In the genomic region with DNA sequence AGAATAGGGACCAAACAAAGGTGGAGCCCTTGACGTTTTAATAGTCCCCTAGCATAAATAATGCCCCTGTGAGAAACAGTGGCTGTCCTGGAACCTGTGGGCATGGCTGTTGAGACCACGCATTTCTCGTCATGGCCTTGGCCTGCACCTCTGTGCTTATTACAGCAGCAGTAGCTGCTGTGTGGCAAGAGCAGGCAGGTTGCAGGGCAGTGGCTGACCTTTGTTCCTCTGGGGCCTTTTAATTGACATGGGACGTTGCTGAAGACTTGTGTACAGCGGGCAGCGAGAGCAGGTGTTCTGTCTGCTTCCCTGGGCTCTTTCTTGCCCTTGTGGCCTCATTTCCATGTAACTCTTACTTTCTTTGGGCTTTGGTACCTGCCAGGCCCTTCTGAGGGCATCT, we compare ENCODE assay signal across 26 mouse cellular contexts. TPM values are rescaled to one million over a fixed set of nuclear protein-coding genes. Genes with fewer than 3 reads are reported as not detected.
DNase-seq lines count a peak whose midpoint lies in the region; ATAC-seq and TF ChIP-seq lines count a peak whose summit lies in the region.
"Had no signal": no experiment of that assay in that cellular context is flagged by ENCODE, and none has a peak within 500 bp of the region (broad histone marks: within the 10 kb centered on the region; RNA-seq: fewer than 3 reads in every experiment).

No protein-coding gene starts in this region.

- H3K36me3 ChIP-seq in liver, adult 2 months (ENCODE audit: control insufficient read depth, insufficient read depth, low read length): no peaks in the 10 kb centered on the region
- no peaks in the 10 kb centered on the region for H3K36me3 ChIP-seq in liver, embryonic 11.5 days (ENCODE audit: control insufficient read depth, insufficient read depth, low read length)
- H3K36me3 ChIP-seq in liver, postnatal 0 days (replicated peaks; ENCODE audit: insufficient read depth, low read length): no peaks in the 10 kb centered on the region
- H3K36me3 ChIP-seq: embryonic facial prominence, embryonic 12.5 days; forebrain, embryonic 15.5 days; heart, embryonic 13.5 days; midbrain, embryonic 15.5 days had no signal

- H3K9ac ChIP-seq in liver, adult 2 months (ENCODE audit: low read depth, low read length): no peak overlapping the region
- H3K9ac ChIP-seq in liver, embryonic 11.5 days (ENCODE audit: low read depth, low read length): no peak overlapping the region
- H3K9ac ChIP-seq in liver, postnatal 0 days (replicated peaks): no peak overlapping the region
- H3K9ac ChIP-seq: embryonic facial prominence, embryonic 12.5 days; forebrain, embryonic 15.5 days; heart, embryonic 13.5 days; lung, embryonic 14.5 days; midbrain, embryonic 15.5 days had no signal

- peaks cover 4% of the 10 kb centered on the region; the same call in 1 of the 2 replicates for H3K79me2 ChIP-seq in liver, adult 2 months (ENCODE audit: control insufficient read depth, insufficient read depth, low read length)

- H3K27me3 ChIP-seq in liver, adult 2 months (ENCODE audit: control insufficient read depth, insufficient read depth, low read length): no peaks in the 10 kb centered on the region
- no peaks in the 10 kb centered on the region for H3K27me3 ChIP-seq in liver, embryonic 11.5 days (replicated peaks; ENCODE audit: control insufficient read depth, insufficient read depth, low read length)
- H3K27me3 ChIP-seq in liver, postnatal 0 days (ENCODE audit: insufficient read depth, low read length): no peaks in the 10 kb centered on the region
- H3K27me3 ChIP-seq: CH12.LX; embryonic facial prominence, embryonic 12.5 days; forebrain, embryonic 15.5 days; heart, embryonic 13.5 days; midbrain, embryonic 15.5 days had no signal

- H3K9me3 ChIP-seq in liver, embryonic 11.5 days (ENCODE audit: control insufficient read depth, low read length): no peaks in the 10 kb centered on the region
- no peaks in the 10 kb centered on the region for H3K9me3 ChIP-seq in liver, postnatal 0 days (ENCODE audit: low read length)
- H3K9me3 ChIP-seq: embryonic facial prominence, embryonic 12.5 days; forebrain, embryonic 15.5 days; heart, embryonic 13.5 days; midbrain, embryonic 15.5 days had no signal

- H3K4me3 ChIP-seq in liver, adult 2 months (ENCODE audit: insufficient read depth, low read depth, low read length): no peak overlapping the region
- no peak overlapping the region for H3K4me3 ChIP-seq in liver, embryonic 11.5 days (ENCODE audit: low read depth, low read length)
- no peak overlapping the region for H3K4me3 ChIP-seq in liver, postnatal 0 days (ENCODE audit: low read depth, low read length)
- H3K4me3 ChIP-seq: embryonic facial prominence, embryonic 12.5 days; forebrain, embryonic 15.5 days; heart, embryonic 13.5 days; left cerebral cortex, adult 2 months; midbrain, embryonic 15.5 days had no signal

- TF ChIP-seq CTCF in liver, adult 2 months (IDR thresholded peaks at IDR 0.05; ENCODE audit: low read depth, low read length): no peak
- TF ChIP-seq CTCF in liver, postnatal 0 days (IDR thresholded peaks at IDR 0.05; ENCODE audit: low read depth): no peak

- no peak for TF ChIP-seq POLR2A in liver, adult 2 months (IDR thresholded peaks at IDR 0.05; ENCODE audit: extremely low read depth, insufficient read depth, low read length)

- WGBS in liver, adult 2 months: 32% methylated on average over 6 of the region's 6 CpGs
- WGBS in liver, embryonic 11.5 days: 72% methylated on average over 6 of the region's 6 CpGs
- WGBS in liver, postnatal 0 days (ENCODE audit: insufficient replicate concordance): 50% methylated on average over 6 of the region's 6 CpGs

- H3K4me2 ChIP-seq in liver, embryonic 11.5 days: no peak overlapping the region
- H3K4me2 ChIP-seq in liver, postnatal 0 days (ENCODE audit: low read depth, low read length): no peak overlapping the region
- H3K4me2 ChIP-seq: embryonic facial prominence, embryonic 12.5 days; forebrain, embryonic 15.5 days; heart, embryonic 13.5 days; lung, embryonic 14.5 days; midbrain, embryonic 15.5 days had no signal

- H3K4me1 ChIP-seq in liver, adult 2 months (ENCODE audit: control insufficient read depth, insufficient read depth, low read length): peaks cover 2% of the 10 kb centered on the region; the same call in 1 of the 2 replicates
- H3K4me1 ChIP-seq in liver, embryonic 11.5 days (replicated peaks; ENCODE audit: control insufficient read depth, insufficient read depth, low read length): peaks cover 12% of the 10 kb centered on the region
- peaks cover 36% of the 10 kb centered on the region for H3K4me1 ChIP-seq in liver, postnatal 0 days (ENCODE audit: insufficient read depth)
- H3K4me1 ChIP-seq: midbrain, embryonic 15.5 days had no signal

- ATAC-seq in liver, embryonic 11.5 days (replicated peaks; ENCODE audit: low FRiP score): no peak
- peak; percentile 84 for ATAC-seq in liver, postnatal 0 days
- ATAC-seq: forebrain, embryonic 15.5 days; hindbrain, postnatal 0 days; midbrain, embryonic 15.5 days had no signal

- TF ChIP-seq EP300 in liver, postnatal 0 days (IDR thresholded peaks at IDR 0.05; ENCODE audit: low read depth): no peak

- no peak overlapping the region for H3K27ac ChIP-seq in liver, adult 2 months (replicated peaks; ENCODE audit: insufficient read depth, low read depth, low read length)
- H3K27ac ChIP-seq in liver, embryonic 11.5 days (ENCODE audit: low read depth, low read length): no peak overlapping the region
- 0 out of 2 replicates have a peak overlapping the region, but pooled peaks have one; percentile 57 for H3K27ac ChIP-seq in liver, postnatal 0 days (ENCODE audit: low read depth)
- H3K27ac ChIP-seq: embryonic facial prominence, embryonic 12.5 days; forebrain, embryonic 15.5 days; heart, embryonic 13.5 days; hindbrain, postnatal 0 days; left cerebral cortex, adult 2 months; midbrain, embryonic 15.5 days had no signal

- DNase-seq in adrenal gland, postnatal 14 days: peak; percentile 31
- DNase-seq in adrenal gland, postnatal 36 days: no peak
- peak; percentile 87 for DNase-seq in liver, adult 2 months (ENCODE audit: extremely low read depth, low read depth, low spot score)
- DNase-seq in liver, embryonic 11.5 days (ENCODE audit: low spot score): no peak
- DNase-seq in liver, postnatal 0 days: peak; percentile 55
- no peak for DNase-seq in thymus, postnatal 10 days (ENCODE audit: low spot score in 2 of 2)
- DNase-seq in lung, postnatal 36 days: no peak
- DNase-seq in retina, embryonic 14.5 days (ENCODE audit: low spot score): no peak
- DNase-seq: adrenal gland, adult 8-10 months; cerebellum, adult 2 months; heart, postnatal 4 days; lung, embryonic 14.5 days; right cerebral cortex, postnatal 14 days; thymus, postnatal 36 days had no signal

RNA-seq across cellular contexts. Expression of a gene that starts 25.9 kb away (rescaled TPM):
- 51.1 and 59.2 TPM in 2 replicates for total RNA-seq in adrenal gland, postnatal 14 days (2021)
- 10 to 100 TPM; 57.8 to 84.4 TPM for total RNA-seq in adrenal gland, postnatal 36 days (2021)
- 11.7 and 14.5 TPM in 2 replicates for total RNA-seq in liver, adult 2 months (2014; rRNA removed)
- 30.5 and 33.6 TPM in 2 replicates for polyA plus RNA-seq in liver, adult 2 months (2012; rRNA removed)
- 13.1 and 16.5 TPM in 2 replicates for polyA plus RNA-seq in liver, embryonic 11.5 days (2014; fragmentation: Nextera tagmentation; extraction: Ambion mirVana)
- 13.1 and 13.9 TPM in 2 replicates for polyA plus RNA-seq in liver, postnatal 0 days (2015; fragmentation: Nextera tagmentation; extraction: Ambion mirVana)

RNA-seq across cellular contexts. Expression of a gene that starts 35.1 kb away (rescaled TPM):
- 2.7 and 6.5 TPM in 2 replicates for total RNA-seq in adrenal gland, postnatal 14 days (2021)
- 1 to 10 TPM; 1.3 to 1.4 TPM for total RNA-seq in adrenal gland, postnatal 36 days (2021)
- not detected in 2 replicates for total RNA-seq in liver, adult 2 months (2014; rRNA removed)
- 0.49 TPM in 1 of 2 replicates, not detected in the other for polyA plus RNA-seq in liver, adult 2 months (2012; rRNA removed)
- not detected in 2 replicates for polyA plus RNA-seq in liver, embryonic 11.5 days (2014; fragmentation: Nextera tagmentation; extraction: Ambion mirVana)
- not detected in 2 replicates for polyA plus RNA-seq in liver, postnatal 0 days (2015; fragmentation: Nextera tagmentation; extraction: Ambion mirVana)
- total RNA-seq: CH12.LX; common myeloid progenitor, adult 5-6 weeks; hindbrain, postnatal 0 days; layer of hippocampus, adult 18-20 months; left cerebral cortex, adult 2 months; megakaryocyte progenitor cell, adult 5-6 weeks had no signal
- polyA plus RNA-seq: cerebellum, adult 2 months; forebrain, embryonic 15.5 days; heart, embryonic 13.5 days; limb, embryonic 11.5 days; neural tube, embryonic 11.5 days had no signal

RNA-seq across cellular contexts. Expression of a gene that starts 59.6 kb away (rescaled TPM):
- 3.9 and 5.7 TPM in 2 replicates for total RNA-seq in adrenal gland, postnatal 14 days (2021)
- total RNA-seq in adrenal gland, postnatal 36 days (2021): 1 to 10 TPM; 2.3 to 3.2 TPM
- total RNA-seq in liver, adult 2 months (2014; rRNA removed): 1.7 and 2.2 TPM in 2 replicates
- 11.7 and 15.7 TPM in 2 replicates for polyA plus RNA-seq in liver, adult 2 months (2012; rRNA removed)
- polyA plus RNA-seq in liver, embryonic 11.5 days (2014; fragmentation: Nextera tagmentation; extraction: Ambion mirVana): 1.7 and 3.9 TPM in 2 replicates
- polyA plus RNA-seq in liver, postnatal 0 days (2015; fragmentation: Nextera tagmentation; extraction: Ambion mirVana): 2.4 and 2.6 TPM in 2 replicates

Comparison
In these comparisons a context has a peak if more than half of its experiments do, and no peak if none do; other contexts are left out.
1. DNase-seq: peak in adrenal gland, postnatal 14 days (single experiment), liver, adult 2 months (single experiment) and liver, postnatal 0 days (single experiment); none in adrenal gland, postnatal 36 days (0 of 2), liver, embryonic 11.5 days (single experiment), thymus, postnatal 10 days (0 of 2), lung, postnatal 36 days (single experiment) and retina, embryonic 14.5 days (single experiment).